Mouse (Mus musculus) MEL (cell line): ENCODE measurements around the gene Coro1a.
A peak's percentile ranks its signal among the peaks of the same experiment; 100 is the strongest.
"Not testable (repeated sequence)": the region's sequence is repeated elsewhere in the genome, so short reads cannot be mapped to it uniquely, and the experiment has no call there.

Experiments
- CTCF ChIP-seq, 3 experiments: IDR thresholded peaks in 2 of 3; conservative IDR thresholded peaks in 1 of 3; 2 replicates each; pipeline ENCODE4 v1.5.1; 2011 to 2012; ENCODE audit warnings: low read length in 3 of 3, low read depth in 2 of 3, mild to moderate bottlenecking in 2 of 3, improper control_type of control experiment in 1 of 3, inconsistent platforms in 1 of 3, mixed read lengths in 1 of 3, moderate library complexity in 1 of 3; ENCODE audit not compliant: control insufficient read depth in 1 of 3, insufficient read depth in 1 of 3, poor library complexity in 1 of 3, severe bottlenecking in 1 of 3
- EP300 ChIP-seq, 2 experiments: IDR thresholded peaks; 2 replicates each; pipeline ENCODE4 v1.6.1; 2011; ENCODE audit warnings: improper control_type of control experiment in 2 of 2, low read length in 2 of 2, low read depth in 1 of 2, mild to moderate bottlenecking in 1 of 2
- HCFC1 ChIP-seq: IDR thresholded peaks from 2 replicates; pipeline ENCODE4 v1.6.1; 2012; ENCODE audit warnings: low read depth, mild to moderate bottlenecking, inconsistent platforms, low read length, improper control_type of control experiment, moderate library complexity
- POLR2A ChIP-seq, 2 experiments: IDR thresholded peaks; 2 replicates each; pipeline ENCODE4 v1.6.1; 2011 to 2012; ENCODE audit warnings: low read length in 2 of 2, mild to moderate bottlenecking in 2 of 2, control low read depth in 1 of 2, improper control_type of control experiment in 1 of 2, low read depth in 1 of 2, moderate library complexity in 1 of 2; ENCODE audit not compliant: control insufficient read depth in 1 of 2, insufficient read depth in 1 of 2, poor library complexity in 1 of 2
- ZNF384 ChIP-seq: IDR thresholded peaks from 2 replicates; pipeline ENCODE4 v1.6.1; 2012; ENCODE audit warnings: low read depth, mild to moderate bottlenecking, inconsistent platforms, low read length, improper control_type of control experiment

DNA sequence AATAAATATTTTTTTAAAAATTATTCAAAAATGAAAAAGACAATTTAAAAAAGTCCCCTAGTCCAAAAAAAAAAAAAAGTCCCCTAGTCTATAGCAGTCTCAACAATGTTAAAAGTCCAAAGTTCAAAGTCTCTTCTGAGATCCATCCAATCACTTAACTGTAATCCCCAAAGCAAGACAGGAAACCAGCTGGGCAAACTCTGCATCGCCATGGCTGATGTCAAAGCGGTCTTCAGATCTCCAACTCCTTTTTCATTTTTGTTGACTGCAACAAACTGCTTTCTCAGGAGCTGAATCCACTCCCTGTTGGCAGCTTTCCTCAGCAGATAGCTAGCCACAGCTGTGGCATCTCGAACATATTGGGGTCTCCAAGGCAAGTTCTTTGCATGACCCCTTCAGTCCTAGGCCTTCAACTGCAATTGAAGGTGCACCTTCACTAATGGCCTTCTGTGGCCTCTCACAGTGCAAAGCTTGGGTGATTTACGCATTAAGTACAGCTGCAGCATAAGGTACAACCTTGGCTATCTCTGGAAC lies 22.7 kb upstream of the Coro1a start:
- not testable (repeated sequence) for TF ChIP-seq CTCF (IDR thresholded peaks at IDR 0.05 in 2 of 3, conservative IDR thresholded peaks at IDR 0.05 in 1 of 3; ENCODE audit: control insufficient read depth in 1 of 3, insufficient read depth in 1 of 3, low read depth in 2 of 3, low read length in 3 of 3, poor library complexity in 1 of 3, severe bottlenecking in 1 of 3); EP300 (IDR thresholded peaks at IDR 0.05; ENCODE audit: low read depth in 1 of 2, low read length in 2 of 2); POLR2A (IDR thresholded peaks at IDR 0.05; ENCODE audit: control insufficient read depth in 1 of 2, insufficient read depth in 1 of 2, low read depth in 1 of 2, low read length in 2 of 2, poor library complexity in 1 of 2); HCFC1
- TF ChIP-seq ZNF384 = peak; percentile 60; the same call in 1 of the 2 replicates
